Mouse (Mus musculus): Measurements from ENCODE around the gene Dhcr7.

Gene Dhcr7

GRCm38 (mm10) chr7:143822375-143823265 lies at the start of gene Dhcr7, which contains the start of gene Nadsyn1:
Gene Dhcr7, plus strand, starts transcription at chr7:143823145.
Gene Nadsyn1, minus strand, starts transcription at chr7:143822849.
- in situ Hi-C loops (cut with MseI, MboI) = no loop called here

- in situ Hi-C loops (cut with MseI, MboI) = no loop called here
These were observed 46.8 kb upstream of the Dhcr7 start for GRCm38 (mm10) chr7:143776137-143776536.

- in situ Hi-C loops (cut with MseI, MboI) = no loop called here
These were observed 45.6 kb upstream of the Dhcr7 start for GRCm38 (mm10) chr7:143777375-143777774.

- in situ Hi-C loops (cut with MseI, MboI) = no loop called here
These were observed 39.5 kb upstream of the Dhcr7 start for GRCm38 (mm10) chr7:143783378-143783995.

- in situ Hi-C loops (cut with MseI, MboI) = no loop called here
These were observed 38.7 kb upstream of the Dhcr7 start, which contains the start of gene Mrgpre for GRCm38 (mm10) chr7:143783996-143784829. Gene Mrgpre, minus strand, starts transcription at chr7:143784500.

GRCm38 (mm10) chr7:143792336-143792985 lies 30.5 kb upstream of the Dhcr7 start:
- in situ Hi-C loops (cut with MseI, MboI) = no loop called here

GRCm38 (mm10) chr7:143793121-143793520 lies 29.8 kb upstream of the Dhcr7 start:
- in situ Hi-C loops (cut with MseI, MboI) = no loop called here

- in situ Hi-C loops (cut with MseI, MboI) = no loop called here
These were observed 24.2 kb upstream of the Dhcr7 start for GRCm38 (mm10) chr7:143798783-143799182.

GRCm38 (mm10) chr7:143800770-143801169 lies 22.2 kb upstream of the Dhcr7 start:
- in situ Hi-C loops (cut with MseI, MboI) = loop anchor here in 1 of 2 experiments (10.0 kb wide), 1 partner anchor 104 kb away; no protein-coding TSS in a partner anchor

- in situ Hi-C loops (cut with MseI, MboI) = loop anchor here in 1 of 2 experiments (10.0 kb wide), 1 partner anchor 103 kb away; no protein-coding TSS in a partner anchor
These were observed 21.5 kb upstream of the Dhcr7 start for GRCm38 (mm10) chr7:143801195-143802065.

GRCm38 (mm10) chr7:143805199-143805624 lies 17.7 kb upstream of the Dhcr7 start:
- in situ Hi-C loops (cut with MseI, MboI) = loop anchor here in 1 of 2 experiments (10.0 kb wide), 1 partner anchor 100 kb away; no protein-coding TSS in a partner anchor

- in situ Hi-C loops (cut with MseI, MboI) = loop anchor here in 1 of 2 experiments (10.0 kb wide), 1 partner anchor 96 kb away; no protein-coding TSS in a partner anchor
These were observed 14.0 kb upstream of the Dhcr7 start for GRCm38 (mm10) chr7:143808909-143809308.

GRCm38 (mm10) chr7:143819201-143819600 lies 3.7 kb upstream of the Dhcr7 start:
- in situ Hi-C loops (cut with MseI, MboI) = no loop called here

GRCm38 (mm10) chr7:143821241-143821640 lies 1.7 kb upstream of the Dhcr7 start:
- in situ Hi-C loops (cut with MseI, MboI) = no loop called here

GRCm38 (mm10) chr7:143823266-143823605 lies 291 bp downstream of the Dhcr7 start:
- in situ Hi-C loops (cut with MseI, MboI) = no loop called here

GRCm38 (mm10) chr7:143826985-143827384 lies 4.0 kb downstream of the Dhcr7 start:
- in situ Hi-C loops (cut with MseI, MboI) = no loop called here

GRCm38 (mm10) chr7:143829504-143830331 lies 6.8 kb downstream of the Dhcr7 start:
- in situ Hi-C loops (cut with MseI, MboI) = loop anchor here in 1 of 2 experiments (10.0 kb wide), 1 partner anchor 75 kb away; no protein-coding TSS in a partner anchor

- in situ Hi-C loops (cut with MseI, MboI) = loop anchor here in 1 of 2 experiments (10.0 kb wide), 1 partner anchor 74 kb away; no protein-coding TSS in a partner anchor
These were observed 7.5 kb downstream of the Dhcr7 start for GRCm38 (mm10) chr7:143830399-143830798.

GRCm38 (mm10) chr7:143832196-143832595 lies 9.3 kb downstream of the Dhcr7 start:
- in situ Hi-C loops (cut with MseI, MboI) = loop anchor here in 1 of 2 experiments (10.0 kb wide), 1 partner anchor 73 kb away; no protein-coding TSS in a partner anchor

Data from mouse trophoblast stem cell (cell line).